Mouse (Mus musculus) adrenal gland, adult (tissue): ENCODE measurements around the gene Anp32a.

Source experiments
- DNase-seq, 2 experiments: peaks; one replicate each; pipeline ENCODE4 v3.0.0; 2022 to 2023; ENCODE audit warnings: low spot score in 1 of 2; ENCODE audit not compliant: inconsistent age in 2 of 2

Anp32a gene

GRCm38 (mm10) chr9:62341123-62341486 lies at the start of gene Anp32a:
Gene Anp32a, plus strand, starts transcription at chr9:62341293.
- peak; percentile 99 to 100 for DNase-seq

GRCm38 (mm10) chr9:62295006-62295698 lies 45.9 kb upstream of the Anp32a start:
- peak; percentile 80 to 92 for DNase-seq

- DNase-seq = no peak
Measured at GRCm38 (mm10) chr9:62296891-62297290, 44.2 kb upstream of the Anp32a start.

- DNase-seq = no peak
Measured at GRCm38 (mm10) chr9:62315556-62315955, 25.5 kb upstream of the Anp32a start.

- no peak for DNase-seq
Measured at GRCm38 (mm10) chr9:62318729-62319128, 22.4 kb upstream of the Anp32a start.

DNA sequence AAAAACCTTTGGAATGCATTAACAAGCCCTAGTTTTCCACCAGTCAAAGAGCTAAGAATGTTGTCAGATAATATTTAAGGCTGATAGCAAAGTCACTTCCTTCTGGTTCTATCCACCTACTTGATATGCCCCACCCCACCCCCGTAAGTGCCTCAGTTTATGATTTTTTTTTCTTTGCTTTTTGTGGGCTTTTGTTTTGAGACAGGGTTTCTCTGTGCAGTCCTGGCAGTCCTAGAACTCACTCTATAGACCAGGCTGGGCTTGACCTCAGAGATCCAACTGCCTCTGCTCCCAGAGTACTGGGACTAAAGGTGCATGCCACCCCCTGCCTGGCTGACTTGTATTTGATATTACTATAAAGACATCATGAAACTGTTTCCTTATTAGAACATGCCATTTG lies 17.3 kb upstream of the Anp32a start:
- DNase-seq = no peak

GRCm38 (mm10) chr9:62325965-62326364 lies 15.1 kb upstream of the Anp32a start:
- no peak for DNase-seq

GRCm38 (mm10) chr9:62334298-62334825 lies 6.7 kb upstream of the Anp32a start:
- DNase-seq = no peak

DNA sequence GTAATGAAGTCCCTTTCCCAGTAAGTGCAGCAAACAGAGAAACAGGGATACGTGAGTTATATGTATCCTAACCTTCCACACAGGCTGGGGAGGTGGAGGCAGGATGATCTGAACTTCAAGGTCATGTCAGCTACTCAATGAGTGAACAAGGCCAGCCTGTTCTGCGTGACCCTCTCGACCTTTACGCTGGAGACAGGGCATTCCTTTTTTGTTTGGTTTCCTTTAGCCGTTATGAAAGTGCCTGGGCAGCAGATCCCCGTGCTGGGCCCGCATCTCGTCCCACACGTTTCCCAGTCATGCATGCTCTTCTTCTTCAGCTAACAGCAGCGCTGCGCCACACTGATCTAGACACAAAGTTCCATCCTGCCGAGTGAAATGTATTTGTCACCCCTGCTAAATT lies 5.7 kb upstream of the Anp32a start:
- DNase-seq = no peak

DNA sequence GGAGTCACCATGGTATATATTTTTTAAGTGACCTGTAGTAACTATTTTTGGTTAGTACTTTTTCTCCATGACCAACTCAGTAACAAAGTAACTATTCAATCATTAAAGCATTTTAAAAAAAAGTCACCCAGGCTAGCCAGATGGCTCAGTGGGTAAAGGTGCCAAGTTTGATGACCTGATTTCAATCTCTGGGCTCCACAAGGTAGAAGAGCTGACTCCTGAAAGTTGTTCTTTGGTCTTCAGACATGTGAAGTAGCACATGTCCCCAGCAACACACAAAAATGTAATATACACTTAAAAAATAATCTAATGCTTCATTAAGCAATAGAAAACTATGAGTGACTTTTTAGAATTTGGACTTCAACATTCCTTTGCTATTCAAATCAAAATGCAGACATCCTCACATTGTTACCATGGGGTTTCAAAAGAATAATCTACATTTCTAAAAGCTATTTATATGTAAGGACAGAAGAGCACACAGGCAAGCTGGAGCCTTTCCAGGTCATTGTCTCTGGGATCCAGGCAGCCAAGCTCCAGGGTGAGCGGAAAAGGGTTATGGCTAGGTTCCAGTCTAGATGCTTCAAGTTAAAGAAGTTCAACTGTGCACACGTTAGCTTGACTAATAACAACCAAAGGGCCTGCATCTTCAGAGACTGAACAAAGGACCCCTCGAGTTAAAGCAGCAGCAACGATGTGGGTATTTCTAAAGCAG lies 3.0 kb upstream of the Anp32a start:
- peak in 1 of 2 experiments; percentile 45 for DNase-seq

GRCm38 (mm10) chr9:62338636-62339191 lies 2.4 kb upstream of the Anp32a start:
- DNase-seq = no peak

GRCm38 (mm10) chr9:62340301-62341122 lies 581 bp upstream of the Anp32a start:
- no peak for DNase-seq

DNA sequence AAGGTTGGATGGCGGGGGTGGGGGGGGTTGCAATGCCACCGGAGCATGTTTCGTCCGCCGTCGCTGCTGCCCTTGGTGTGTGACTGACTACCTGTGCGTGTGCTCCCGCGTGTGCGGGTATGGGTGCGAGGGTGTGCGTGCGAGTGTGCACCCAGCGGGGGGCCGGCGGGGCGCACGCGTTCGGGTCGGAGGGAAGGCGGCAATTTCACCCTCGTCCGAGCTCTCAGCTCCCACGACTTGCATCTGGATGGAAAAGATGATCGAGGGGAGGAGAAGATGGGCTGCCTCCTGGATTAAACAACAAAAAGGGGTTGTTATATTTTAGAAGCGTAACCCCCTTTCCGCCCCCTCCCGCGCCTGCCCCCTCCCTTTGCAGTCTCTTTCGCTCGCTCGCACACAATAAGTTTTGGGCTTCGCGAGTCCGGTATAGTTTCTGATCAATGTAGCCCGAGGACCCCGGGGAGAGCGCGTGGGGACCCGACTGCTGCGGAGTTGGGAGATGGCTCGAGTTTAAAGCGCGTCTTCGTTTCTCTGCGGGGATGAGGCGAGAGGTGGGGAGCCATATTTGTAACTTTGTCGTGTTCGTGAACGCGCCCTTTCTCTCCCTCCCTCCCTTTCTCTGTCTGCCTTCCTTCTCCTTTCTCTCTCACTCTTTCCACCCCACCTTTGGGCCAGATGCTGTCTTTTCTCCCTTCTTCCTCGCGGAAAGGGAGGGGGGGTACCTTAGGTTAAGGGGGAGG lies 778 bp downstream of the Anp32a start:
- peak; percentile 55 to 90 for DNase-seq

DNA sequence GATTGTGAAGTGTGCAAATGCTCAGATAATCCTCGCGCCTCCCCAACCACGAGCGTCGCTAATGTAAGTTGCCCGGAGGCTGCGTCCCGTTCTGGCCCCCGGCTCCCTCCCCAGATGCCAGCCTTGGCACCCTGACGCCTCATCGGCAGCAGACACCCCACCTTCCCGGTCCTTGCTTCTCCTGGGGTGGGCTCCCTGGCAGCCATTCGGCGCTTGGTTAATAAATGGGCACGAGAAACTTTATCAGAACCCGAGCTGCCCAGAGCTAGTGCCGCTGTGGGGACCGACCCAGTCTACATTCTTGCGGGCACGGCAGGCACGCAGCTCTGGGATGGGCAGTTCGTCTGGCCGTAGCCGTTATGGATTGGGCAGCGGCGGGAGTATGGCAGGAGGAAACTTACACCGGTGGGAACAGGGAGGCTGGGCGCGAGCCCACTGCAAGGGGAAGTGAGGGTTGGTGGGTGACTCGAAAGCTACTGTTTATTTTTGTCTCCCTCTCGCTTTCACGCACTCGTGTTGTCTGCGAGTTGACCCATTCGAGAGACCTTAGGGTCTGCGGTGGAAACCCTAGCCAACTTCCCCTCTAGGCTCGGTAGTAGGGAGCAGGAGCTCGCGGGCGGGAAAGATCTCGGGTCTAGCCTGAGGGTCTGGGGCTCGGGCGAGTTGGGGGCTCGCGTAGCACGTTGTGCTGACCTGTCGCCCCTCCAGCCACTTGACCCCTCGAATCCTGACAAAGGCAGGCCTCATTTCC lies 1.5 kb downstream of the Anp32a start:
- peak; percentile 79 to 94 for DNase-seq

DNA sequence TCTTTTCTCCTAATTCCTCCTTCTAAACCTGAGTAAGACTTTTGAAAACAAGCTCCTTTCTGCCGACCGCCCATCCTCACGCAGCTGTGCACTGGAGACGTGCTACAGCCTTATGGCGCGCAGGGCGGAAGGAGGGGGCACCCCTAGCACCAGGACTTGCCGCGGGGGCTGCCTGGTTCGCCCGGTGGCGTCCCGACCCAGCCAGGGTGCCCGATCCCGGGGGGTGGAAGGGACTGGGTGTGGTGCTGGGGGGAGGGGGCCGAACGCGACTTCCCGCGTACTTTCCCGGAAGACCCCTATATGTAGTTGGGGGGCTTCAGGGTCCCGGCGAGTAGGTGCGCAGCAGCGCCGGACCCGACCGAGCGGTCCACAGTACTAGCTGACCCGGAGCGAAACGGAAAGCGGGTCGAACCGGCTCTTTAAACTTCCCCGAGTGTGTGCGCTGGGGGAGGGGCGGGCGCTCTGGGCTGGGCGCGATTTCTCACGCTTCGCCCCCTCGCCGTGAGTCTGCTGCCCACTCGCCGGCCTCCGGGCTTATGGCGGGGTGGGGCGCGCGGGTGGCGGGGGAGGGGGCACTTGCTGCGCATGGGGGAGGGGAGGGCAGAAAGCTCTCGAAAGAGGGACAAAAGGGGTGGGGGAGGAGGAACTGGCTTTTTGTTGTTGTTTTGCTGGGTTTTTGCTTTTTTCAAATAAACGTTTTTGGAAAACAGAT lies 2.3 kb downstream of the Anp32a start:
- DNase-seq = peak; percentile 86 to 95

- DNase-seq = peak; percentile 83 to 94
Measured at GRCm38 (mm10) chr9:62343904-62344491, 2.9 kb downstream of the Anp32a start.

- peak; percentile 79 to 91 for DNase-seq
Measured at GRCm38 (mm10) chr9:62344545-62344944, 3.5 kb downstream of the Anp32a start.

DNA sequence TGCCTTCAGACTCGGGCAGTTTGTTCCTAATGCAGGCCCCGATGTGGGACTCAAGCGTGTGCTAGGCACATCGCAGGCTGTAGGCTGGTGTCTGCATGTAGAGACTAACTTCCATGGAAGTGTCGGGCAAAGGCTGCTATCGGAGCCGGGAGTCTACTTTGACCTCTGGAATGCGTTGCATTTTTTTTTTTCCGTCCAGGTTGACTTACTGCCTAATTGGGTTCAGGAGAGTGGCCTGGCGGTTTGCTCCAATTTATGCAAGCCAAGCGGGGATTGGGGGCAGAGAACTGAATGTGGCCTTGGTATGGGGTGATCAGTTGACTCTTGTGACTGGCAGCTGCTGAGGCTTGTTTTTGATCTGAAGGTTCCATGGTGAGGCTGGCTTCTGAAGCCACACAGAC lies 4.0 kb downstream of the Anp32a start:
- peak; percentile 43 to 87 for DNase-seq
